Mouse (Mus musculus) heart, adult 2 months (tissue): Measurements from ENCODE around the gene Sult1a1.

ENCODE experiments used
- CTCF ChIP-seq: fragments of 200-600 bp; IDR thresholded peaks from 2 replicates; pipeline ENCODE4 v1.8.1; 2022; ENCODE audit warnings: antibody characterized with exemption, mild to moderate bottlenecking, moderate library complexity
- EP300 ChIP-seq: fragments of 200-500 bp; IDR thresholded peaks from 2 replicates; pipeline ENCODE4 v1.6.1; 2011; ENCODE audit warnings: low read depth, low read length, control low read depth; ENCODE audit not compliant: insufficient read depth
- POLR2A ChIP-seq: fragments of 200-500 bp; IDR thresholded peaks from 2 replicates; pipeline ENCODE4 v1.6.1; 2011; ENCODE audit warnings: mild to moderate bottlenecking, low read depth, low read length, control low read depth; ENCODE audit not compliant: insufficient read depth

GRCm38 (mm10) chr7:126679683-126680082 lies 3.5 kb upstream of the Sult1a1 start:
- TF ChIP-seq CTCF (no peak), EP300 (no peak), POLR2A (no peak)
